18 mouse cellular contexts compared by ENCODE assay signal in the genomic region with DNA sequence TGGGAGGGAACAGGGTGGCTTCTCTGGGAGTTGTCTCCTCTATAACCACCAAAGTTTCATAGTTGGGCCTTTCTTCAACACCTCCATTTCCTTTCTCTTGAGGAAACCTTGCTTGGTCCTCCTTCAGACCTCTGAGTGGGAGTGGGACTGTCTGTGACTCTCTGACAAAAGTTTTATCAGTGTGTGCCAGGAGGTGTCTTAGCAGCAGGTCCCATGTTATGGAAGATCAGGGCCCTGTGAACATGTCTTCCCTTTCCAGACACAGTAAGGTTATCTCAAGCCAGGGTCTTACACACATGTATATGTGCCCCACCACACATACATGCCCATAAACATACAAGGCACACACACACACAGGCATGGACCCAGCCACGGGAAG. TPM values are rescaled to one million over a fixed set of nuclear protein-coding genes. Genes with fewer than 3 reads are reported as not detected.
DNase-seq lines count a peak whose midpoint lies in the region; ATAC-seq and TF ChIP-seq lines count a peak whose summit lies in the region.
"Had no signal": no experiment of that assay in that cellular context is flagged by ENCODE, and none has a peak within 500 bp of the region (broad histone marks: within the 10 kb centered on the region; RNA-seq: fewer than 3 reads in every experiment).

No protein-coding gene starts in this region.

- 90% methylated on average over 1 of the region's 1 CpGs for WGBS in hindbrain, embryonic 10.5 days
- 93% methylated on average over 1 of the region's 1 CpGs for WGBS in hindbrain, postnatal 0 days
- 100% methylated on average over 1 of the region's 1 CpGs for WGBS in midbrain, postnatal 0 days
- WGBS in midbrain, embryonic 11.5 days = 84% methylated on average over 1 of the region's 1 CpGs
- 96% methylated on average over 1 of the region's 1 CpGs for WGBS in forebrain, embryonic 14.5 days

- no peak for ATAC-seq in hindbrain, postnatal 0 days
- no peak for ATAC-seq in midbrain, postnatal 0 days (ENCODE audit: low FRiP score)
- ATAC-seq in midbrain, embryonic 11.5 days (ENCODE audit: low FRiP score) = no peak
- no peak for ATAC-seq in forebrain, embryonic 14.5 days

- no peaks in the 10 kb centered on the region for H3K27me3 ChIP-seq in hindbrain, embryonic 10.5 days (ENCODE audit: insufficient read depth, poor library complexity, severe bottlenecking)
- H3K27me3 ChIP-seq in hindbrain, postnatal 0 days (ENCODE audit: insufficient read depth, low read length) = no peaks in the 10 kb centered on the region
- H3K27me3 ChIP-seq in midbrain, postnatal 0 days (ENCODE audit: insufficient read depth, low read length) = no peaks in the 10 kb centered on the region
- H3K27me3 ChIP-seq in midbrain, embryonic 11.5 days (ENCODE audit: control insufficient read depth, insufficient read depth, low read length) = no peaks in the 10 kb centered on the region
- H3K27me3 ChIP-seq in myocyte (ENCODE audit: control insufficient read depth, insufficient read depth, insufficient read length) = no peaks in the 10 kb centered on the region
- no peaks in the 10 kb centered on the region for H3K27me3 ChIP-seq in forebrain, embryonic 14.5 days (replicated peaks; ENCODE audit: control insufficient read depth, insufficient read depth, low read length)
- H3K27me3 ChIP-seq: limb, embryonic 12.5 days had no signal

- no peaks in the 10 kb centered on the region for H3K36me3 ChIP-seq in hindbrain, embryonic 10.5 days
- H3K36me3 ChIP-seq in hindbrain, postnatal 0 days (ENCODE audit: insufficient read depth, low read length) = no peaks in the 10 kb centered on the region
- no peaks in the 10 kb centered on the region for H3K36me3 ChIP-seq in midbrain, postnatal 0 days (ENCODE audit: insufficient read depth, low read length)
- no peaks in the 10 kb centered on the region for H3K36me3 ChIP-seq in midbrain, embryonic 11.5 days (ENCODE audit: control insufficient read depth, insufficient read depth, low read length)
- no peaks in the 10 kb centered on the region for H3K36me3 ChIP-seq in myocyte (ENCODE audit: control insufficient read depth, insufficient read depth)
- no peaks in the 10 kb centered on the region for H3K36me3 ChIP-seq in forebrain, embryonic 14.5 days (ENCODE audit: control insufficient read depth, insufficient read depth, low read length)
- H3K36me3 ChIP-seq: forebrain, embryonic 10.5 days; limb, embryonic 12.5 days; midbrain, embryonic 10.5 days had no signal

- no peak for DNase-seq in hindbrain, embryonic 10.5 days (ENCODE audit: low spot score)
- DNase-seq in hindbrain, postnatal 0 days (ENCODE audit: low spot score) = no peak
- no peak for DNase-seq in midbrain, postnatal 0 days (ENCODE audit: low spot score)
- DNase-seq in midbrain, embryonic 11.5 days (ENCODE audit: low spot score, missing footprints) = no peak
- DNase-seq in liver = peak; percentile 64
- no peak for DNase-seq in spleen, adult 12 weeks (ENCODE audit: low spot score)
- no peak for DNase-seq in forebrain, embryonic 14.5 days (ENCODE audit: low spot score)
- DNase-seq: adrenal gland, adult 2 months; cerebellum, adult 9-10 months; gastrocnemius, postnatal 36 days; kidney, adult 2 months; layer of hippocampus, postnatal 36 days; lung, postnatal 10 days; thymus, postnatal 36 days had no signal

- H3K9ac ChIP-seq in hindbrain, postnatal 0 days (replicated peaks; ENCODE audit: low read length) = no peak overlapping the region
- H3K9ac ChIP-seq in midbrain, postnatal 0 days (replicated peaks; ENCODE audit: low read length, poor library complexity, severe bottlenecking) = no peak overlapping the region
- H3K9ac ChIP-seq in midbrain, embryonic 11.5 days (ENCODE audit: low read length) = no peak overlapping the region
- H3K9ac ChIP-seq in forebrain, embryonic 14.5 days (ENCODE audit: low read length) = no peak overlapping the region
- H3K9ac ChIP-seq: limb, embryonic 12.5 days had no signal

- H3K9me3 ChIP-seq in hindbrain, embryonic 10.5 days = peaks cover 7% of the 10 kb centered on the region; the same call in 1 of the 2 replicates
- H3K9me3 ChIP-seq in hindbrain, postnatal 0 days (ENCODE audit: low read length) = no peaks in the 10 kb centered on the region
- no peaks in the 10 kb centered on the region for H3K9me3 ChIP-seq in midbrain, postnatal 0 days (ENCODE audit: low read length)
- H3K9me3 ChIP-seq in midbrain, embryonic 11.5 days (ENCODE audit: control insufficient read depth, low read length) = no peaks in the 10 kb centered on the region; the same call in 1 of the 2 replicates
- H3K9me3 ChIP-seq in forebrain, embryonic 14.5 days (replicated peaks; ENCODE audit: control insufficient read depth, low read length) = no peaks in the 10 kb centered on the region

- no peak for TF ChIP-seq CTCF in hindbrain, postnatal 0 days (IDR thresholded peaks at IDR 0.05; ENCODE audit: low read depth)
- TF ChIP-seq CTCF in midbrain, postnatal 0 days (IDR thresholded peaks at IDR 0.05) = no peak

- H3K4me1 ChIP-seq in hindbrain, embryonic 10.5 days (replicated peaks) = peaks cover 19% of the 10 kb centered on the region
- H3K4me1 ChIP-seq in hindbrain, postnatal 0 days (ENCODE audit: insufficient read depth, low read length) = peaks cover 9% of the 10 kb centered on the region; the same call in 1 of the 2 replicates
- peaks cover 5% of the 10 kb centered on the region; the same call in 1 of the 2 replicates for H3K4me1 ChIP-seq in midbrain, postnatal 0 days (ENCODE audit: insufficient read depth, low read length)
- peaks cover 9% of the 10 kb centered on the region; the same call in 1 of the 2 replicates for H3K4me1 ChIP-seq in midbrain, embryonic 11.5 days (ENCODE audit: control insufficient read depth, insufficient read depth, low read length)
- no peaks in the 10 kb centered on the region for H3K4me1 ChIP-seq in forebrain, embryonic 14.5 days (ENCODE audit: control insufficient read depth, insufficient read depth, low read length)

- H3K4me2 ChIP-seq in hindbrain, postnatal 0 days (ENCODE audit: low read depth, low read length) = no peak overlapping the region
- H3K4me2 ChIP-seq in midbrain, postnatal 0 days (ENCODE audit: low read depth, low read length, poor library complexity, severe bottlenecking) = no peak overlapping the region
- H3K4me2 ChIP-seq in midbrain, embryonic 11.5 days = no peak overlapping the region
- peak overlapping the region; percentile 20 for H3K4me2 ChIP-seq in myocyte (ENCODE audit: low read depth)
- no peak overlapping the region for H3K4me2 ChIP-seq in forebrain, embryonic 14.5 days (ENCODE audit: low read length)

- H3K27ac ChIP-seq in hindbrain, embryonic 10.5 days = peak overlapping the region; percentile 40; the same call in 1 of the 2 replicates
- no peak overlapping the region for H3K27ac ChIP-seq in hindbrain, postnatal 0 days
- 0 out of 2 replicates have a peak overlapping the region, but pooled peaks have one; percentile 47 for H3K27ac ChIP-seq in midbrain, postnatal 0 days (ENCODE audit: low read depth, low read length)
- H3K27ac ChIP-seq in midbrain, embryonic 11.5 days (ENCODE audit: low read depth, low read length) = no peak overlapping the region
- no peak overlapping the region for H3K27ac ChIP-seq in forebrain, embryonic 14.5 days (ENCODE audit: low read depth, low read length)

- no peak for TF ChIP-seq POLR2A in myocyte (IDR thresholded peaks at IDR 0.05; ENCODE audit: insufficient read length, low read depth)

- H3K79me2 ChIP-seq in myocyte (ENCODE audit: control insufficient read depth, insufficient read depth) = no peaks in the 10 kb centered on the region

- H3K4me3 ChIP-seq in hindbrain, embryonic 10.5 days = no peak overlapping the region
- no peak overlapping the region for H3K4me3 ChIP-seq in hindbrain, postnatal 0 days (ENCODE audit: low read length)
- no peak overlapping the region for H3K4me3 ChIP-seq in midbrain, postnatal 0 days (ENCODE audit: low read depth, low read length)
- H3K4me3 ChIP-seq in midbrain, embryonic 11.5 days (ENCODE audit: low read depth, low read length) = no peak overlapping the region
- no peak overlapping the region for H3K4me3 ChIP-seq in myocyte
- H3K4me3 ChIP-seq in forebrain, embryonic 14.5 days (ENCODE audit: low read depth, low read length) = no peak overlapping the region

- H3ac ChIP-seq in myocyte (ENCODE audit: control insufficient read depth, insufficient read length) = no peak overlapping the region

TF ChIP-seq in myocyte, 11 proteins besides CTCF, POLR2A, EP300 and RAD21:
- TF ChIP-seq POLR2AphosphoS2 (IDR thresholded peaks at IDR 0.05; ENCODE audit: insufficient read length, low read depth) = no peak
- TF ChIP-seq MYOD1 (IDR thresholded peaks at IDR 0.05; ENCODE audit: control insufficient read depth in 1 of 3, insufficient read length in 2 of 3, low read depth in 2 of 3) = no peak
- TF ChIP-seq TCF3 (IDR thresholded peaks at IDR 0.05; ENCODE audit: insufficient read length, low read depth) = no peak
- TF ChIP-seq CEBPB (IDR thresholded peaks at IDR 0.05; ENCODE audit: insufficient read depth, poor library complexity, severe bottlenecking) = no peak
- TF ChIP-seq TCF12 (IDR thresholded peaks at IDR 0.05; ENCODE audit: insufficient read depth, poor library complexity, severe bottlenecking) = no peak

RNA-seq across cellular contexts. Expression of a gene that starts 56.1 kb away (rescaled TPM):
- polyA plus RNA-seq in hindbrain, embryonic 10.5 days (2016; fragmentation: Nextera tagmentation; extraction: Ambion mirVana) = 0.30 and 0.37 TPM in 2 replicates
- 0.84 TPM in 1 of 2 replicates, not detected in the other for total RNA-seq in hindbrain, postnatal 0 days (2014; rRNA removed)
- polyA plus RNA-seq in hindbrain, postnatal 0 days (2015; fragmentation: Nextera tagmentation; extraction: Ambion mirVana) = 0.55 and 0.58 TPM in 2 replicates
- 0.16 TPM in 1 of 2 replicates, not detected in the other for total RNA-seq in midbrain, postnatal 0 days (2014; rRNA removed)
- 1.3 and 1.4 TPM in 2 replicates for polyA plus RNA-seq in midbrain, postnatal 0 days (2015; fragmentation: Nextera tagmentation; extraction: Ambion mirVana)
- 0.57 and 0.60 TPM in 2 replicates for polyA plus RNA-seq in midbrain, embryonic 11.5 days (2014; fragmentation: Nextera tagmentation; extraction: Ambion mirVana)
- 4.9 TPM for polyA plus RNA-seq in myocyte (2012; fragmentation: generic; extraction: Trizol)
- polyA plus RNA-seq in forebrain, embryonic 14.5 days (2014; fragmentation: Nextera tagmentation; extraction: Ambion mirVana) = 0.33 and 0.62 TPM in 2 replicates
- polyA plus RNA-seq: adrenal gland, adult 2 months had no signal

RNA-seq across cellular contexts. Expression of a gene that starts 56.3 kb away (rescaled TPM):
- 73.4 and 99.0 TPM in 2 replicates for polyA plus RNA-seq in hindbrain, embryonic 10.5 days (2016; fragmentation: Nextera tagmentation; extraction: Ambion mirVana)
- 18.6 and 30.0 TPM in 2 replicates for total RNA-seq in hindbrain, postnatal 0 days (2014; rRNA removed)
- polyA plus RNA-seq in hindbrain, postnatal 0 days (2015; fragmentation: Nextera tagmentation; extraction: Ambion mirVana) = 32.5 and 38.9 TPM in 2 replicates
- total RNA-seq in midbrain, postnatal 0 days (2014; rRNA removed) = 24.3 and 38.5 TPM in 2 replicates
- 40.3 and 45.8 TPM in 2 replicates for polyA plus RNA-seq in midbrain, postnatal 0 days (2015; fragmentation: Nextera tagmentation; extraction: Ambion mirVana)
- 49.4 and 51.2 TPM in 2 replicates for polyA plus RNA-seq in midbrain, embryonic 11.5 days (2014; fragmentation: Nextera tagmentation; extraction: Ambion mirVana)
- 13.1 TPM for polyA plus RNA-seq in myocyte (2012; fragmentation: generic; extraction: Trizol)
- polyA plus RNA-seq in forebrain, embryonic 14.5 days (2014; fragmentation: Nextera tagmentation; extraction: Ambion mirVana) = 29.0 and 29.5 TPM in 2 replicates

Comparison
In these comparisons a context has a peak if more than half of its experiments do, and no peak if none do; other contexts are left out.
1. H3K27ac ChIP-seq: peak in hindbrain, embryonic 10.5 days (single experiment) and midbrain, postnatal 0 days (single experiment); none in hindbrain, postnatal 0 days (single experiment), midbrain, embryonic 11.5 days (single experiment) and forebrain, embryonic 14.5 days (single experiment).